Mouse (Mus musculus) layer of hippocampus, adult 18-20 months (tissue): ENCODE measurements around the gene Gstm7. TPM values are rescaled to one million over a fixed set of nuclear protein-coding genes. Genes with fewer than 3 reads are reported as not detected.

Experiments used
- DNase-seq, 2 experiments: peaks; one replicate each; pipeline ENCODE4 v3.0.0; 2022; ENCODE audit warnings: low spot score in 2 of 2
- total RNA-seq, 2 experiments: library from RNA; stranded (reverse); gene quantifications; 2 replicates each; pipeline ENCODE4 v1.2.3; 2021

The Gstm7 gene
- total RNA-seq, 2 experiments from 2014 or later: 171 to 187 TPM

- peak in 1 of 2 experiments; percentile 64 for DNase-seq
These were observed 53.6 kb downstream of the Gstm7 start for GRCm38 (mm10) chr3:107877747-107878736.

- DNase-seq: no peak
These were observed 54.6 kb downstream of the Gstm7 start, which contains the start of gene Eps8l3 for GRCm38 (mm10) chr3:107877005-107877404. Gene Eps8l3 (plus strand): TSS chr3:107877229.

Other genes with a start within 250 kb of the Gstm7 start
- 100 to 1,000 TPM; 323 to 325 TPM for gene Ahcyl1, start 235.3 kb downstream of the Gstm7 start, total RNA-seq
- 10 to 100 TPM; 22.0 to 23.3 TPM for gene Csf1, start 171.3 kb downstream of the Gstm7 start, total RNA-seq
- not detected for gene Eps8l3, start 54.6 kb downstream of the Gstm7 start, total RNA-seq
- 100 to 1,000 TPM; 286 to 295 TPM for gene Gstm5, start 36.0 kb downstream of the Gstm7 start, total RNA-seq
- 10 to 100 TPM; 18.6 to 19.6 TPM for gene Gstm6, start 11.9 kb upstream of the Gstm7 start, total RNA-seq
- not detected for gene Gstm3, start 37.5 kb upstream of the Gstm7 start, total RNA-seq
- gene Gstm2, start 54.6 kb upstream of the Gstm7 start, total RNA-seq: 1 to 10 TPM; 2.8 to 3.4 TPM
- 100 to 1,000 TPM; 379 to 410 TPM for gene Gstm1, start 86.2 kb upstream of the Gstm7 start, total RNA-seq
- gene Gstm4, start 113.1 kb upstream of the Gstm7 start, total RNA-seq: 10 to 100 TPM; 12.3 to 13.2 TPM
- 10 to 100 TPM; 68.7 to 73.6 TPM for gene Ampd2, start 154.8 kb upstream of the Gstm7 start, total RNA-seq
- not detected for gene Gnat2, start 161.0 kb upstream of the Gstm7 start, total RNA-seq
- gene Gnai3, start 214.3 kb upstream of the Gstm7 start, total RNA-seq: 10 to 100 TPM; 28.2 to 28.7 TPM
- gene Gpr61, start 223.1 kb upstream of the Gstm7 start, total RNA-seq: 10 to 100 TPM; 14.8 to 15.1 TPM